Mouse (Mus musculus) liver, embryonic 12.5 days (tissue): ENCODE data around the gene BC025920. TPM values are rescaled to one million over a fixed set of nuclear protein-coding genes. Genes with fewer than 3 reads are reported as not detected.
A peak's percentile ranks its signal among the peaks of the same experiment; 100 is the strongest.

Experiments
- ATAC-seq: fragments of 200-750 bp; cut with Nextera tagmentation; 2 replicates; pipeline ENCODE4 v1.8.0; 2017; ENCODE audit warnings: moderate number of reproducible peaks, mild to moderate bottlenecking, moderate library complexity
- H3K27ac ChIP-seq: fragments of 300-500 bp; sonication (generic); 2 replicates; pipeline ENCODE4 v1.5.1; 2016; ENCODE audit warnings: mild to moderate bottlenecking
- H3K27me3 ChIP-seq: fragments of 300-500 bp; sonication (generic); replicated peaks from 2 replicates; pipeline ENCODE4 v1.6.1; 2016; ENCODE audit warnings: mild to moderate bottlenecking, moderate library complexity
- H3K36me3 ChIP-seq: fragments of 300-500 bp; sonication (generic); 2 replicates; pipeline ENCODE4 v1.6.1; 2016; ENCODE audit warnings: mild to moderate bottlenecking, moderate library complexity
- H3K4me1 ChIP-seq: fragments of 300-500 bp; sonication (generic); 2 replicates; pipeline ENCODE4 v1.6.1; 2016
- H3K4me2 ChIP-seq: fragments of 300-500 bp; sonication (generic); 2 replicates; pipeline ENCODE4 v1.6.1; 2016; ENCODE audit warnings: mild to moderate bottlenecking, moderate library complexity
- H3K4me3 ChIP-seq: fragments of 300-500 bp; sonication (generic); 2 replicates; pipeline ENCODE4 v1.5.1; 2016; ENCODE audit warnings: mild to moderate bottlenecking, moderate library complexity
- H3K9ac ChIP-seq: fragments of 300-500 bp; sonication (generic); 2 replicates; pipeline ENCODE4 v1.6.1; 2016; ENCODE audit warnings: mild to moderate bottlenecking, moderate library complexity
- H3K9me3 ChIP-seq: fragments of 300-500 bp; sonication (generic); replicated peaks from 2 replicates; pipeline ENCODE4 v1.6.1; 2016; ENCODE audit warnings: mild to moderate bottlenecking, moderate library complexity
- WGBS: fragments of 180-500 bp; shearing (Covaris S2); methylation state at CpG from one replicate; pipeline ENCODE4 v1.1.7; 2016; ENCODE audit not compliant: insufficient replicate concordance; 5-methylcytosine and 5-hydroxymethylcytosine counted together
- polyA plus RNA-seq: library from polyadenylated mRNA; unstranded; fragments of >200 nt; fragmentation: Nextera tagmentation; extraction: Ambion mirVana; gene quantifications from 2 replicates; pipeline ENCODE4 v1.2.1, GENCODE M21; 2016

The BC025920 gene
- polyA plus RNA-seq, 1 experiment from 2014 or later = 0.46 TPM

DNA sequence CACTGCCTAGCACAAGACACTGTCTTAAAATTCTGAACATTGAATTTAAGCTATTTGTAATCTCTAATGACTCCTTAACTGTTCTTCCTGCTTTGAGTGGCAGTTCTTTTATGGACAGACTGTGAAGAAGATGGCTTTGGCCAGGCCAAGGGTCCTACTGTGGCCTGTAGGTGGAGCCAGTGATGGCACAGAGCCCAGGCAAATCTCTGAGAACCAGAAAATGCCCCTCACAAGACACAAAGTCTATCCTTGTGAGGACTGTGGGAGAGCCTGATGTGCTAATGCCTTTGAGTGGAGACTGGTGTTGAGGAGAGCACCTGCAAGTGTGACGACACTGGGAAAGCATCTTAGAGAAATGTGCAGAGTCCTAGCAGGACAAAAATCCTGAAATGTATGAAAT, 2.2 kb downstream of the BC025920 start:
- Histone ChIP-seq H3K27ac (no peak overlapping the region), H3K9ac (no peak overlapping the region), H3K4me2 (no peak overlapping the region), H3K4me1 (peaks cover 28% of the 10 kb centered on the region), H3K4me3 (no peak overlapping the region), H3K27me3 (no peaks in the 10 kb centered on the region), H3K36me3 (peaks cover 13% of the 10 kb centered on the region; the same call in 1 of the 2 replicates), H3K9me3 (no peaks in the 10 kb centered on the region)
- WGBS = 86% methylated on average over 1 of the region's 1 CpGs
- ATAC-seq = no peak

DNA sequence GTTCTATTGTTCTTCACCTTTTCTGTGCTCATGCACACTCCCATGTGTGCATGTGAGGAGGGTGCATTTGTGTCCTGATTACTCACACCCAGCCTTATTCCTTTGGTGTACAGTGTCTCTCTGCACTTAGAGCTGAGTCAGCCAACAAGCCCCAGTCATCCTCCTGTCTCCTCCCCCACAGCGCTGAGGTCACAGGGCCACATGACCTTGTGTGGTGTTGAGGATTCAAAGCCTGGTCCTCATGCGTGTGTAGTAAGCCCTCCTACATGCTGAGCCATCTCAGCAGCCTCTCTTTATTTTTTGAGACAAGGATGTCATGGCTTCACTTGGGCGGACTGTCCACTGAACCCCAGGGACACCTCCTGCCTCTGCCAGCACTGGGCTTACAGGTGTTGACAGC, 6.7 kb downstream of the BC025920 start:
- Histone ChIP-seq H3K9me3 (no peaks in the 10 kb centered on the region), H3K4me3 (no peak overlapping the region), H3K4me2 (no peak overlapping the region), H3K27ac (no peak overlapping the region), H3K27me3 (no peaks in the 10 kb centered on the region), H3K9ac (no peak overlapping the region), H3K36me3 (peaks cover 13% of the 10 kb centered on the region; the same call in 1 of the 2 replicates), H3K4me1 (no peaks in the 10 kb centered on the region)
- WGBS = 54% methylated on average over 3 of the region's 3 CpGs
- no peak for ATAC-seq

DNA sequence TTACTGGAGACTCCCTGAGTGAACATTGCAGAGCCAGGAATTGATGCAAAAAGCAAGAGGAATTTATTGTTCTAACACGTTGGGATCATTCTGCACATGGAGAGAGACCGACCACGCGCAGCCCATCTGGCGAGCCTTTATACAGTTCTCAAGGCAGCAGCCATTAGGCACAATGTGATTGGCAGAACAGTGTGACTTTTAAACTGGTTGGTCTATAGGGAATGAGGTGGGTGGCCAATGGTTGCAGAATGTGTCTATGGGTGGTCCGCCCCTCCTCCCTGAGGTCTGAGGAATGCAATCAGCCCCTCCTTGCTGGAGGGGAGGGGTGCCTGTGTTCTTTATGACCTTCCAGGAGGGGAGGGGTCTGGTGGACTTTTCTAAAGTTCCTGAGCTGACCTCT, 9.4 kb downstream of the BC025920 start:
- Histone ChIP-seq H3K4me3 (no peak overlapping the region), H3K4me2 (no peak overlapping the region), H3K27ac (no peak overlapping the region), H3K9ac (no peak overlapping the region), H3K4me1 (no peaks in the 10 kb centered on the region), H3K36me3 (no peaks in the 10 kb centered on the region), H3K9me3 (no peaks in the 10 kb centered on the region), H3K27me3 (no peaks in the 10 kb centered on the region)
- ATAC-seq = no peak
- WGBS = 70% methylated on average over 6 of the region's 6 CpGs

DNA sequence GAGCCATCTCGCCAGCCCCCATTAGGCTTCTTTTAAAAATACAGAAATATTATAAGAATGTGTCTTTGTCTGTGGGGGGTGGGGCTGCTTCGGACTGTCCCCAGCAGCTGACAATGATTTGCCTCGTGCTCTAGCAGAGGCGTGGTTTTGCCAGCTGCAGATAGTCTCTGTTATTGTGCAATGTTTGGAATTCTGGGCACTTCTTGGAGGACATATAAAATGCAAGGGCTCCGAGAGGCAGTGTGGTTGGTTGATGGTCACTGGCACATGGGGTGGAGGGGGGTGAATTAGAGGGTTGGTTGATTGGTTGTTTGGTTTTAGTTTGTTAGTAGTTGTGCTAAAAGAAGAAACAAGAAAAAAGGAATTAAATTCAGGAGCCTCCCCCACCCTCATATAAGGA, 13.9 kb downstream of the BC025920 start:
- Histone ChIP-seq H3K4me3 (no peak overlapping the region), H3K27ac (no peak overlapping the region), H3K4me1 (peaks cover 12% of the 10 kb centered on the region), H3K4me2 (no peak overlapping the region), H3K9me3 (no peaks in the 10 kb centered on the region), H3K27me3 (no peaks in the 10 kb centered on the region), H3K9ac (no peak overlapping the region), H3K36me3 (peaks cover 35% of the 10 kb centered on the region)
- 66% methylated on average over 5 of the region's 5 CpGs for WGBS
- no peak for ATAC-seq

DNA sequence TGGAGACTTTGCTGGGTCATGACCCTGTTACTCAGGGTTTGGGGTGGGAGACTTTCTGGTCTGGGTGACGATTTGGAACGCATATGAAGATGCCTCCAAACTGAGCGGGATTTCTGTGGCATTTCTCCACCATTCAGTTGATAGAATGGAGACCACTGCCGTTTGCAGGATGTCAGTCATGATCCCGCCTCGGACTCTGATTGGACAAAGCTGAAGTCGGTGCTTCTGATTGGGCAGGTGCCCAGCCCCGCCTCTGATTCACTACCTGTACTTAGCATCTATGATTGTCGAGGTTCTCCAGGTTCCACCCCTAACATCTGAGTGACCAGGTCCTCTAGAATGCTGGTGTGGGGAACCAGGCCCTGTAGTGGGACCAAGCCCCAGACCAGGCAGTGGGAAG, 14.7 kb downstream of the BC025920 start:
- WGBS = 55% methylated on average over 9 of the region's 9 CpGs
- ATAC-seq = no peak
- Histone ChIP-seq H3K4me2 (no peak overlapping the region), H3K36me3 (peaks cover 43% of the 10 kb centered on the region), H3K9ac (no peak overlapping the region), H3K27me3 (no peaks in the 10 kb centered on the region), H3K9me3 (no peaks in the 10 kb centered on the region), H3K4me1 (peaks cover 14% of the 10 kb centered on the region), H3K4me3 (no peak overlapping the region), H3K27ac (no peak overlapping the region)

DNA sequence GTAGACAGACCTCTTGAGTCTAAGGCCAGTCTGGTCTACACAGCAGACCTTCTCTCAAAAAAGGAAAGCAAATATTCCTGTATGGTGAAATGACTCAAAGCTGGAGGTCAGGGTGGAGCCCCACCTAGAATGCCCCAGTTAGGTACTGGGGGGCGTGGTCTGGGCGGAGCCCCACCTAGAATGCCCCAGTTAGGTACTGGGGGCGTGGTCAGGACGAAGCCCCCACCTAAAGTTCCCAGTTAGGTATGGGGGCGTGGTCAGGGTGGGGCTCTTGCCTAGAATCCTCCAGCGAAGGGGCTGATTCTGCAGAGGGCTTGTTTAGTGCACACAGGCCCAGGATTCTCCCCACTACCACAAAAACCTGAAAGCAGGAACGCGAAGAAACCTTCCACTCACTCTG, 17.4 kb downstream of the BC025920 start:
- no peak for ATAC-seq
- peaks cover 47% of the 10 kb centered on the region for H3K36me3 ChIP-seq

DNA sequence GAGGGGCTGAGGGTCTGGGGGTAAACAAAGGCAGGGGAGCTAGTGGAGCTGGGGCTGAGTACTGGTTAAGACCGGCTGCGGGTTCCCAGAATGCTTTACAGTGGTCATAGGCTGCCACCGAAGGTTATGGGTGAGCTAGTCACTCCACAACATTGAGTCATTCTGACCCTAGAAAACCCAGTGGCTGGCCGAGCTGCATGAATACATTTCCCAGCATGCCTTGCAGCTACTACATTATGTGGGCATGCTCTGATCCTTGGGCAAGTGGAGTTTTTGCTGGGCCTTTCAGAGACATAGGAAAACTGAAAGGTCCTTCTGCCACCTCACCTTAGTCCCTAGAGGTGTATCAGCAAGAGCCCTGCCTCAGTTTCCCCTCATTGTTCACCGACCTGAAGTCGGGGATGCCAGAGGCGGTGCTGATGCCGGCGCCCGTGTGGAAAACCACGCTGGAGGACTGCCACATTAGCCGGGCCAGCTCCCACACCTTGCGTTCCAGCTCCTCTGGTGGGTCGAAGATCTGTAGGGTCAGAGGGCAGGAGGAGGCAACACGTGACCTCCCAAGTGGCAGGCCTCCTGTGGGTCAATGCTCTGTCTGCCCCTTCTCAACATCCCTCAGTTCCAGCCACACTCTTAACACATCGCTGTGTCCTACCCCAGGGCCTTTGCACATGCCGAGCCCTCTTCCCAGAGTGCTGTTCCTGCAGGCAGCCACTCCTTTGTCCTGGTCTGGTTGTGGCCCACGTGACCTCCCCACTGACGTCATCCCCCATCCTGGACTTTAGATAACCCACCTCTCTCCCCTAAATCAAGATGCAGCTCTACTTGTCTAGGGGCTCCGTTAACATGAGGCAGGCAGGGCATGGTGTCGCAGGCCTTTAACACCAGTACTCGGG, 20.3 kb downstream of the BC025920 start:
- Histone ChIP-seq H3K27me3 (peaks cover 6% of the 10 kb centered on the region; the same call in 1 of the 2 replicates), H3K9ac (peak overlapping the region; percentile 76), H3K27ac (peak overlapping the region; percentile 93), H3K4me1 (peaks cover 36% of the 10 kb centered on the region), H3K4me2 (peak overlapping the region; percentile 83), H3K4me3 (peak overlapping the region; percentile 81), H3K36me3 (peaks cover 43% of the 10 kb centered on the region), H3K9me3 (no peaks in the 10 kb centered on the region)
- 79% methylated on average over 22 of the region's 22 CpGs for WGBS
- ATAC-seq = no peak

More for the DNA sequence above, 17.4 kb downstream of the BC025920 start:
- no peak overlapping the region for H3K4me3 ChIP-seq
- H3K27ac ChIP-seq = peak overlapping the region; percentile 17; the same call in 1 of the 2 replicates
- H3K9ac ChIP-seq = no peak overlapping the region
- 49% methylated on average over 8 of the region's 8 CpGs for WGBS
- no peaks in the 10 kb centered on the region for H3K27me3 ChIP-seq
- H3K4me2 ChIP-seq = no peak overlapping the region
- H3K9me3 ChIP-seq = no peaks in the 10 kb centered on the region
- H3K4me1 ChIP-seq = peaks cover 36% of the 10 kb centered on the region

DNA sequence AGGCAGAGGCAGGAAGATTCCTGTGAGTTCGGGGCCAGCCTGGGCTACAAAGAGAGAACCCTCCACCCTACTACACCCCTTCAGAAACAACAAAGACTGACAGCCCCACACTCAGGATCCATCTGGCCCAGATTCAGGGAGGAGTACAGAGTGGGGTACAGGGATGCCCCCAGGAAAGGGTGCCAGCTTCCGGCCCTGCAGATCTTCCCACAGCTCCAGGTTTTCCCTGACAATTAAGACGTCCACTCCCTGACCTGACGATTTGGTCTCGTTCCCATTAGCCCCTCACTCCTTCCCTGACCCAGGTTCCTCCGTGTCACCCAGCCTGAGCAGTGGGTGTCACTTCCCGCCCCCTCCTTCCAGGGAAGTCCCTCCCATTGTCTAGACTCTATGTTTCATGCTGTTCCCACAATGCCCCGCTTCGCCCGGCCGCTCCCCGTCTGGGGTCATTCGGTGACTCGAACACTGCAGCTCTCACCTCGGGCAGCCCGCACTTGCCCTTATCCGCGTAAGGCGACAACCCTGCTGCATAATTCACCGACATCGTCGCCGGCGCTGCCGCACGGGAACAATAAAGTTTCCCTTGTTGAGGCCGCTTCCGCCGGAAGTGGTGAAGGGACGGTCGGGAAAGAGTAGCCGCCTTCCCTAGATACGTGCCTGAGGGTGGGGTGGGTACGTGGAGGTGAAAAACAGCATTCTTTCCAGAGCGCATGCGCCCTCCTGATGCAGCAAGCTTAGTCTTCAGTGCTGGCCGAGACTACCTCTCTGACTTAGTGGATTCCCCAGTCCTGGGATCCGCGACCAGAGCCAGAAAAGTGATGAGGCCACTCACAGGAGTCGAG, 21.1 kb downstream of the BC025920 start, which contains the start of gene Sirt6:
TSS of gene Sirt6 (minus strand) at position 804 of the 842 bp plus-strand sequence.
- Histone ChIP-seq H3K36me3 (peaks cover 37% of the 10 kb centered on the region), H3K9me3 (no peaks in the 10 kb centered on the region), H3K4me3 (peak within 1 kb of the TSS; percentile 81), H3K9ac (peak within 1 kb of the TSS; percentile 76), H3K4me1 (peaks cover 36% of the 10 kb centered on the region), H3K27ac (peak within 1 kb of the TSS; percentile 93), H3K27me3 (peaks cover 6% of the 10 kb centered on the region; the same call in 1 of the 2 replicates), H3K4me2 (peak within 1 kb of the TSS; percentile 83)
- WGBS = 3% methylated on average over 40 of the region's 40 CpGs
- ATAC-seq = peak; percentile 92

DNA sequence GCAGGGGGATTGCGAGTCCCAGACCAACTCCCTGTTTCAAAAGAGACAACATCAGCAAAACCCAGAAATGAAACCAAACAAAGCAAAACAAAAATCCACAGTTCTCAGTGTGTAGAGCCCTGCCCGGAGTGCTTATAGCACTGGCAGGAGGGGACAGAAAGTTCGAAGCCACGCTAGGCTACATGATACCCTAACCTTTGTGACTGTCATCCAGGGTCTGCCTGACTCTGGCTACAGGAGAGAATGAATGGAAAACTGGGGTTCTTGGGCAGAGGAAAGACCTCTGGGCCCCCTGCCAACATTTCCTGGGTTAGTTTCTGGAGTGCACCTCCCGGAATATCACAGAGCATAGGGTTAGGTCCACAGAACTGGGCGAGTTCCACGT, 21.8 kb downstream of the BC025920 start:
- ATAC-seq = peak; percentile 39
- WGBS = 46% methylated on average over 7 of the region's 7 CpGs
- peaks cover 31% of the 10 kb centered on the region for H3K36me3 ChIP-seq

DNA sequence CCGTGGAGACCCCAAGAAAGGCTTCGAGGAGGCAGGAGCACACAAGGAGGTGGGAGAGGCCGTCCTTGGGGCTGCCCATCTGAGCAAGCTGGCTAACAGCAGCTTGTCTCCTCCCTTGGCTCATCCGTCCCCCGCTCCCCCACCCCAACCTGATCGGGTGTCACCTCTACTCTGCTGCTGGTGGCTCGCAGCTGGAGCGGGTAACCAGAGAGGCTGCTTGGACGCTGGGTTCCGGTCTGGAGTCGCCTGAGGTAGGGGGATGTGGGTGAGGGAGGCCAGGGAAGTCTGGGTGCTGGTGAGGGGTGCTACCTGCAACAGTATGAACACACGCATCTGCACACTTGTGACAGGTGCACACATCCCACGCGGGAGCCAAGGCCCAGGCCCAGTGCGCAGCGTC, 22.3 kb downstream of the BC025920 start, which contains the start of gene Ankrd24:
TSS of gene Ankrd24 (plus strand) at position 151 of the 400 bp plus-strand sequence.
- Histone ChIP-seq H3K27ac (peak within 1 kb of the TSS; percentile 93), H3K9me3 (no peaks in the 10 kb centered on the region), H3K9ac (peak within 1 kb of the TSS; percentile 76), H3K27me3 (peaks cover 6% of the 10 kb centered on the region; the same call in 1 of the 2 replicates), H3K4me2 (peak within 1 kb of the TSS; percentile 83), H3K4me1 (peaks cover 41% of the 10 kb centered on the region), H3K36me3 (peaks cover 27% of the 10 kb centered on the region), H3K4me3 (peak within 1 kb of the TSS; percentile 81)
- WGBS = 78% methylated on average over 16 of the region's 16 CpGs
- no peak for ATAC-seq

More for the DNA sequence above, 21.8 kb downstream of the BC025920 start:
- Histone ChIP-seq H3K4me1 (peaks cover 39% of the 10 kb centered on the region), H3K27ac (peak overlapping the region; percentile 93), H3K27me3 (peaks cover 6% of the 10 kb centered on the region; the same call in 1 of the 2 replicates), H3K9me3 (no peaks in the 10 kb centered on the region), H3K4me3 (peak overlapping the region; percentile 81), H3K4me2 (peak overlapping the region; percentile 83), H3K9ac (peak overlapping the region; percentile 76)

DNA sequence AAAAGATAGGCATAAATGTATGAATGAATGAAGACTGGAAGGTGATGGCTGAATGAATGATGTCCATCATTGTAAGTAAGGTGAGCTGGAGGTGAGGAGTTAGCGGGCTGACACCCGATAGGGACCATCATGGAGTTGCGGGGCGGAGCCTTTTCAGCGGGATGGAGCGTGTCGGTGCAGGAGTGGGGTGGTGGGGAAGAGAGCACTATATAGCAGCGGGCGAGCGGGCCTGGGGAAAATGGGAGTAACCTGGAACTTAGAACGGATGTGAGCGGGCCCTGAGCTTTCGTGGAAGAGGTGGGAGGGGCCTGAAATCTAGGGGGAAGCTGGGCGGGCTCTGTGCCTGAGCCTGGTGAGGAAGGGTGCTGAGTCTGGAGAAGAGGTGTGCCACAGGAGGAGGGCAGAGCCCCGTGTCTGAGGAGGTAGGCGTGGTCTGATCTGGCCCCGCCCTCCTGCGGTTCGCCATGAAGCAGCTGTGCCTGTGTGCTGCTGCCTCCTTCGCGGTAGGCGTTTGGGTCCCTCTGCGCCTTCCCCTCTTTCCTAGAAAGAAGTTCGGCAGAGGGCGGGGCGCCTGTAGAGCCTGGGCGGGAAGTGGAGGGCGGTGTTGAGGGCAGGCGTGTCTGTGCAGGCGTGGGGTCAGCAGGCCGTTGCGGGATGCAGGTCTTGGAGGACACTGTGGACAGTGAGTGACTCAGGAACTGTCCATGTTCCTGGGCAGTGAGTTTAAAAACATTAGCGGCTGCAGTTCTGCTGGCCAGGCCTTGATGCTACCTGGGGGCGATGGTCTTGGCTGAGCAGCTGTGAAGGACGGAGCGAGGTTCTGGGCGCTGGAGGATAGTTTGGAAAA, 27.4 kb downstream of the BC025920 start:
- peak overlapping the region; percentile 58 for H3K9ac ChIP-seq
- 5% methylated on average over 37 of the region's 37 CpGs for WGBS
- H3K27me3 ChIP-seq = peaks cover 25% of the 10 kb centered on the region

More for the DNA sequence above, 27.4 kb downstream of the BC025920 start:
- no peaks in the 10 kb centered on the region for H3K36me3 ChIP-seq
- H3K4me3 ChIP-seq = peak overlapping the region; percentile 53
- peak overlapping the region; percentile 75 for H3K4me2 ChIP-seq
- peak; percentile 96 for ATAC-seq
- no peaks in the 10 kb centered on the region for H3K9me3 ChIP-seq
- peaks cover 33% of the 10 kb centered on the region for H3K4me1 ChIP-seq
- H3K27ac ChIP-seq = peak overlapping the region; percentile 71
